Mouse (Mus musculus): ENCODE data around the gene Krt222. TPM values are rescaled to one million over a fixed set of nuclear protein-coding genes. Genes with fewer than 3 reads are reported as not detected.
"Not testable (repeated sequence)": the region's sequence is repeated elsewhere in the genome, so short reads cannot be mapped to it uniquely, and the experiment has no call there.

Gene Krt222
- polyA plus RNA-seq, 1 experiment from 2014 or later = 3.3 TPM

- no peaks in the 10 kb centered on the region for H3K4me1 ChIP-seq
- H3K27ac ChIP-seq (replicated peaks) = no peak overlapping the region
- H3K4me2 ChIP-seq (replicated peaks) = no peak overlapping the region
- no peaks in the 10 kb centered on the region for H3K9me3 ChIP-seq
- no peak overlapping the region for H3K9ac ChIP-seq (replicated peaks)
- H3K27me3 ChIP-seq = no peaks in the 10 kb centered on the region
- 83% methylated on average over 4 of the region's 4 CpGs for WGBS
- no peaks in the 10 kb centered on the region for H3K36me3 ChIP-seq
- ATAC-seq (replicated peaks) = no peak
- H3K4me3 ChIP-seq = no peak overlapping the region
Observed at GRCm38 (mm10) chr11:99256213-99256612, 12.3 kb upstream of the Krt222 start.

- WGBS = 94% methylated on average over 8 of the region's 8 CpGs
- no peak for ATAC-seq (replicated peaks)
- no peak overlapping the region for H3K27ac ChIP-seq (replicated peaks)
- no peaks in the 10 kb centered on the region for H3K36me3 ChIP-seq
- H3K4me1 ChIP-seq = no peaks in the 10 kb centered on the region
- no peak overlapping the region for H3K4me2 ChIP-seq (replicated peaks)
- H3K9ac ChIP-seq (replicated peaks) = no peak overlapping the region
- H3K27me3 ChIP-seq = no peaks in the 10 kb centered on the region
- H3K4me3 ChIP-seq = no peak overlapping the region
- no peaks in the 10 kb centered on the region for H3K9me3 ChIP-seq
Observed at GRCm38 (mm10) chr11:99255316-99255715, 11.4 kb upstream of the Krt222 start.

GRCm38 (mm10) chr11:99253893-99254292 lies 10.0 kb upstream of the Krt222 start:
- 60% methylated on average over 2 of the region's 2 CpGs for WGBS
- ATAC-seq (replicated peaks) = no peak
- no peak overlapping the region for H3K9ac ChIP-seq (replicated peaks)
- no peak overlapping the region for H3K27ac ChIP-seq (replicated peaks)
- no peak overlapping the region for H3K4me2 ChIP-seq (replicated peaks)
- H3K9me3 ChIP-seq = no peaks in the 10 kb centered on the region
- no peak overlapping the region for H3K4me3 ChIP-seq
- no peaks in the 10 kb centered on the region for H3K36me3 ChIP-seq
- no peaks in the 10 kb centered on the region for H3K27me3 ChIP-seq
- H3K4me1 ChIP-seq = no peaks in the 10 kb centered on the region

GRCm38 (mm10) chr11:99252671-99253070 lies 8.8 kb upstream of the Krt222 start:
- no peaks in the 10 kb centered on the region for H3K9me3 ChIP-seq
- no peaks in the 10 kb centered on the region for H3K4me1 ChIP-seq
- no peak overlapping the region for H3K9ac ChIP-seq (replicated peaks)
- H3K27me3 ChIP-seq = no peaks in the 10 kb centered on the region
- no peak overlapping the region for H3K27ac ChIP-seq (replicated peaks)
- H3K4me3 ChIP-seq = no peak overlapping the region
- no peaks in the 10 kb centered on the region for H3K36me3 ChIP-seq
- no peak overlapping the region for H3K4me2 ChIP-seq (replicated peaks)
- no peak for ATAC-seq (replicated peaks)
- 70% methylated on average over 8 of the region's 8 CpGs for WGBS

- Histone ChIP-seq H3K4me1 (no peaks in the 10 kb centered on the region), H3K9me3 (no peaks in the 10 kb centered on the region), H3K27ac (replicated peaks) (no peak overlapping the region), H3K9ac (replicated peaks) (no peak overlapping the region), H3K36me3 (no peaks in the 10 kb centered on the region), H3K27me3 (no peaks in the 10 kb centered on the region), H3K4me2 (replicated peaks) (no peak overlapping the region), H3K4me3 (no peak overlapping the region)
- 72% methylated on average over 3 of the region's 3 CpGs for WGBS
- ATAC-seq (replicated peaks) = no peak
Observed at GRCm38 (mm10) chr11:99250666-99251065, 6.8 kb upstream of the Krt222 start.

- no peak overlapping the region for H3K9ac ChIP-seq (replicated peaks)
- no peak overlapping the region for H3K4me3 ChIP-seq
- no peaks in the 10 kb centered on the region for H3K27me3 ChIP-seq
- no peak overlapping the region for H3K27ac ChIP-seq (replicated peaks)
- no peaks in the 10 kb centered on the region for H3K4me1 ChIP-seq
- no peaks in the 10 kb centered on the region for H3K9me3 ChIP-seq
- no peak overlapping the region for H3K4me2 ChIP-seq (replicated peaks)
- no peaks in the 10 kb centered on the region for H3K36me3 ChIP-seq
- no peak for ATAC-seq (replicated peaks)
- WGBS = 61% methylated on average over 5 of the region's 5 CpGs
Observed at GRCm38 (mm10) chr11:99250241-99250640, 6.4 kb upstream of the Krt222 start.

- WGBS = 65% methylated on average over 4 of the region's 4 CpGs
- Histone ChIP-seq H3K9me3 (no peaks in the 10 kb centered on the region), H3K27ac (replicated peaks) (no peak overlapping the region), H3K27me3 (no peaks in the 10 kb centered on the region), H3K4me3 (no peak overlapping the region), H3K36me3 (no peaks in the 10 kb centered on the region), H3K9ac (replicated peaks) (no peak overlapping the region), H3K4me1 (peaks cover 2% of the 10 kb centered on the region), H3K4me2 (replicated peaks) (no peak overlapping the region)
- no peak for ATAC-seq (replicated peaks)
Observed at GRCm38 (mm10) chr11:99249115-99249514, 5.2 kb upstream of the Krt222 start.

- no peak overlapping the region for H3K4me3 ChIP-seq
- H3K4me1 ChIP-seq = peaks cover 8% of the 10 kb centered on the region
- H3K27ac ChIP-seq (replicated peaks) = no peak overlapping the region
- H3K9ac ChIP-seq (replicated peaks) = no peak overlapping the region
- no peak overlapping the region for H3K4me2 ChIP-seq (replicated peaks)
- no peaks in the 10 kb centered on the region for H3K9me3 ChIP-seq
- H3K27me3 ChIP-seq = no peaks in the 10 kb centered on the region
- no peak for ATAC-seq (replicated peaks)
- H3K36me3 ChIP-seq = no peaks in the 10 kb centered on the region
- WGBS = 89% methylated on average over 4 of the region's 4 CpGs
Observed at GRCm38 (mm10) chr11:99247916-99248315, 4.0 kb upstream of the Krt222 start.

GRCm38 (mm10) chr11:99244519-99244918 lies 634 bp upstream of the Krt222 start:
- not testable (repeated sequence) for H3K4me2 ChIP-seq (replicated peaks); ATAC-seq (replicated peaks); H3K36me3 ChIP-seq; H3K4me3 ChIP-seq; H3K4me1 ChIP-seq; H3K9ac ChIP-seq (replicated peaks); H3K9me3 ChIP-seq; H3K27ac ChIP-seq (replicated peaks); H3K27me3 ChIP-seq
- 54% methylated on average over 3 of the region's 3 CpGs for WGBS

- H3K27me3 ChIP-seq = no peaks in the 10 kb centered on the region
- H3K4me1 ChIP-seq = peaks cover 8% of the 10 kb centered on the region
- WGBS = 69% methylated on average over 3 of the region's 3 CpGs
- H3K36me3 ChIP-seq = no peaks in the 10 kb centered on the region
- peak overlapping the region; percentile 51 for H3K4me2 ChIP-seq (replicated peaks)
- no peaks in the 10 kb centered on the region for H3K9me3 ChIP-seq
- no peak for ATAC-seq (replicated peaks)
- H3K9ac ChIP-seq (replicated peaks) = peak overlapping the region; percentile 49
- H3K27ac ChIP-seq (replicated peaks) = peak overlapping the region; percentile 60
- H3K4me3 ChIP-seq = peak overlapping the region; percentile 38
Observed at GRCm38 (mm10) chr11:99243200-99243819, 575 bp downstream of the Krt222 start.

- H3K9ac ChIP-seq (replicated peaks) = no peak overlapping the region
- H3K4me3 ChIP-seq = no peak overlapping the region
- no peak overlapping the region for H3K4me2 ChIP-seq (replicated peaks)
- peaks cover 8% of the 10 kb centered on the region for H3K4me1 ChIP-seq
- H3K27ac ChIP-seq (replicated peaks) = no peak overlapping the region
- H3K36me3 ChIP-seq = no peaks in the 10 kb centered on the region
- H3K9me3 ChIP-seq = no peaks in the 10 kb centered on the region
- H3K27me3 ChIP-seq = no peaks in the 10 kb centered on the region
- WGBS = 86% methylated on average over 5 of the region's 5 CpGs
- ATAC-seq (replicated peaks) = no peak
Observed at GRCm38 (mm10) chr11:99242056-99242455, 1.8 kb downstream of the Krt222 start.

GRCm38 (mm10) chr11:99238468-99238867 lies 5.4 kb downstream of the Krt222 start:
- no peak for ATAC-seq (replicated peaks)
- no peaks in the 10 kb centered on the region for H3K9me3 ChIP-seq
- H3K27ac ChIP-seq (replicated peaks) = no peak overlapping the region
- WGBS = 83% methylated on average over 14 of the region's 14 CpGs
- no peaks in the 10 kb centered on the region for H3K4me1 ChIP-seq
- H3K36me3 ChIP-seq = no peaks in the 10 kb centered on the region
- no peaks in the 10 kb centered on the region for H3K27me3 ChIP-seq
- H3K4me2 ChIP-seq (replicated peaks) = no peak overlapping the region
- no peak overlapping the region for H3K4me3 ChIP-seq
- no peak overlapping the region for H3K9ac ChIP-seq (replicated peaks)
